Mouse (Mus musculus): ENCODE measurements around the gene Pan3.

Pan3 gene

GRCm38 (mm10) chr5:147423612-147424011, 6.3 kb upstream of the Pan3 start:
- ChIA-PET CTCF (interaction anchor here in 3 of 4 experiments (0.6 kb wide), 6 partner anchors 8 to 719 kb away, joined by 3 to 11 read pairs (median 5); no protein-coding TSS in a partner anchor), POLR2A (interaction anchor here in 3 of 4 experiments (0.6 to 2.1 kb wide), 7 partner anchors 8 to 1203 kb away, joined by 3 to 7 read pairs (median 4); no protein-coding TSS in a partner anchor)

- POLR2A ChIA-PET, result interaction anchor here in 1 of 4 experiments (4.4 kb wide), 1 partner anchor 18 kb away, joined by 21 read pairs; no protein-coding TSS in a partner anchor
- CTCF ChIA-PET, result interaction anchor here in 1 of 4 experiments (0.6 kb wide), 1 partner anchor 599 kb away, joined by 5 read pairs; no protein-coding TSS in a partner anchor
These were observed 3.7 kb upstream of the Pan3 start for GRCm38 (mm10) chr5:147426048-147426805.

- POLR2A ChIA-PET, result interaction anchor here in 3 of 4 experiments (0.9 to 3.1 kb wide), 13 partner anchors 10 to 67 kb away, joined by 3 to 24 read pairs (median 5); no protein-coding TSS in a partner anchor
These were observed 487 bp downstream of the Pan3 start for GRCm38 (mm10) chr5:147430361-147430935.

GRCm38 (mm10) chr5:147430936-147431839, 1.2 kb downstream of the Pan3 start:
- POLR2A ChIA-PET, result interaction anchor here in 2 of 4 experiments (0.6 to 3.1 kb wide), 15 partner anchors 8 to 216 kb away, joined by 3 to 24 read pairs (median 4); no protein-coding TSS in a partner anchor
- CTCF ChIA-PET, result interaction anchor here (0.5 to 1.7 kb wide), 6 partner anchors 8 to 1558 kb away, joined by 3 to 10 read pairs (median 4); no protein-coding TSS in a partner anchor

More at GRCm38 (mm10) chr5:147430361-147430935, 487 bp downstream of the Pan3 start:
- CTCF ChIA-PET, result interaction anchor here in 1 of 4 experiments (0.7 kb wide), 1 partner anchor 8 kb away, joined by 4 read pairs; no protein-coding TSS in a partner anchor

- POLR2A ChIA-PET, result interaction anchor here in 3 of 4 experiments (0.6 to 2.5 kb wide), 6 partner anchors 10 to 116 kb away, joined by 3 to 14 read pairs (median 6); no protein-coding TSS in a partner anchor
- CTCF ChIA-PET, result interaction anchor here in 1 of 4 experiments (0.6 kb wide), 1 partner anchor 485 kb away, joined by 3 read pairs; no protein-coding TSS in a partner anchor
These were observed 3.0 kb downstream of the Pan3 start for GRCm38 (mm10) chr5:147432927-147433326.

GRCm38 (mm10) chr5:147435224-147435623, 5.3 kb downstream of the Pan3 start:
- ChIA-PET POLR2A (interaction anchor here in 2 of 4 experiments (0.8 to 1.3 kb wide), 3 partner anchors 9 to 22 kb away, joined by 3 to 4 read pairs (median 3); no protein-coding TSS in a partner anchor), CTCF (no interaction called here)

- ChIA-PET CTCF (interaction anchor here in 2 of 4 experiments (0.6 kb wide), 2 partner anchors 95 to 147 kb away, joined by 3 to 4 read pairs; no protein-coding TSS in a partner anchor), POLR2A (interaction anchor here in 2 of 4 experiments (0.6 to 1.8 kb wide), 6 partner anchors 8 to 65 kb away, joined by 3 to 4 read pairs (median 3); no protein-coding TSS in a partner anchor)
These were observed 5.8 kb downstream of the Pan3 start for GRCm38 (mm10) chr5:147435751-147436150.

- CTCF ChIA-PET, result interaction anchor here in 2 of 4 experiments (0.6 kb wide), 3 partner anchors 21 to 382 kb away, joined by 3 read pairs; no protein-coding TSS in a partner anchor
- POLR2A ChIA-PET, result interaction anchor here (0.6 to 1.8 kb wide), 8 partner anchors 8 to 64 kb away, joined by 3 to 4 read pairs (median 3); no protein-coding TSS in a partner anchor
These were observed 6.5 kb downstream of the Pan3 start for GRCm38 (mm10) chr5:147436491-147436890.

GRCm38 (mm10) chr5:147440996-147441507, 11.1 kb downstream of the Pan3 start:
- POLR2A ChIA-PET, result interaction anchor here in 1 of 4 experiments (0.7 to 1.7 kb wide), 6 partner anchors 10 to 134 kb away, joined by 3 to 6 read pairs (median 4); partner anchors contain the start of gene Pan3
- CTCF ChIA-PET, result no interaction called here

GRCm38 (mm10) chr5:147441979-147442378, 12.0 kb downstream of the Pan3 start:
- ChIA-PET POLR2A (interaction anchor here in 2 of 4 experiments (0.9 to 4.1 kb wide), 6 partner anchors 8 to 41 kb away, joined by 3 to 21 read pairs (median 4); partner anchors contain the start of gene Pan3 (in 1 of the 2)), CTCF (interaction anchor here in 1 of 4 experiments (0.5 kb wide), 1 partner anchor 743 kb away, joined by 4 read pairs; no protein-coding TSS in a partner anchor)

GRCm38 (mm10) chr5:147442741-147443140, 12.8 kb downstream of the Pan3 start:
- POLR2A ChIA-PET, result interaction anchor here in 2 of 4 experiments (0.5 to 4.1 kb wide), 10 partner anchors 9 to 40 kb away, joined by 3 to 21 read pairs (median 4); partner anchors contain the start of gene Pan3 (in 1 of the 2)
- CTCF ChIA-PET, result interaction anchor here in 1 of 4 experiments (1.3 kb wide), 1 partner anchor 413 kb away, joined by 3 read pairs; no protein-coding TSS in a partner anchor

- CTCF ChIA-PET, result interaction anchor here in 3 of 4 experiments (0.5 to 0.7 kb wide), 4 partner anchors 15 to 582 kb away, joined by 3 read pairs; no protein-coding TSS in a partner anchor
- POLR2A ChIA-PET, result interaction anchor here in 2 of 4 experiments (1.1 to 4.1 kb wide), 10 partner anchors 8 to 514 kb away, joined by 3 to 21 read pairs (median 4); partner anchors contain the start of gene Pan3 (in 1 of the 2)
These were observed 14.3 kb downstream of the Pan3 start for GRCm38 (mm10) chr5:147444298-147444697.

GRCm38 (mm10) chr5:147444757-147445156, 14.8 kb downstream of the Pan3 start:
- ChIA-PET POLR2A (interaction anchor here in 2 of 4 experiments (1.0 to 4.1 kb wide), 8 partner anchors 9 to 513 kb away, joined by 3 to 21 read pairs (median 4); partner anchors contain the start of gene Pan3 (in 1 of the 2)), CTCF (interaction anchor here in 2 of 4 experiments (0.6 to 0.7 kb wide), 2 partner anchors 16 to 582 kb away, joined by 3 read pairs; no protein-coding TSS in a partner anchor)

- CTCF ChIA-PET, result interaction anchor here in 1 of 4 experiments (0.6 kb wide), 1 partner anchor 14 kb away, joined by 3 read pairs; no protein-coding TSS in a partner anchor
- POLR2A ChIA-PET, result interaction anchor here in 2 of 4 experiments (1.0 to 4.1 kb wide), 6 partner anchors 9 to 25 kb away, joined by 3 to 21 read pairs (median 7); partner anchors contain the start of gene Pan3 (in 1 of the 2)
These were observed 15.3 kb downstream of the Pan3 start for GRCm38 (mm10) chr5:147445252-147445651.

GRCm38 (mm10) chr5:147448526-147448925, 18.6 kb downstream of the Pan3 start:
- CTCF ChIA-PET, result interaction anchor here in 3 of 4 experiments (0.6 kb wide), 3 partner anchors 373 to 636 kb away, joined by 3 to 4 read pairs (median 4); no protein-coding TSS in a partner anchor
- POLR2A ChIA-PET, result interaction anchor here in 1 of 4 experiments (0.7 to 1.9 kb wide), 3 partner anchors 11 to 466 kb away, joined by 3 to 4 read pairs (median 3); no protein-coding TSS in a partner anchor

- CTCF ChIA-PET, result interaction anchor here in 2 of 4 experiments (0.6 kb wide), 2 partner anchors 34 to 263 kb away, joined by 3 to 5 read pairs; no protein-coding TSS in a partner anchor
- POLR2A ChIA-PET, result interaction anchor here in 1 of 4 experiments (0.9 kb wide), 1 partner anchor 11 kb away, joined by 3 read pairs; no protein-coding TSS in a partner anchor
These were observed 19.0 kb downstream of the Pan3 start for GRCm38 (mm10) chr5:147448933-147449332.
